Mouse (Mus musculus) embryonic facial prominence, embryonic 12.5 days (tissue): Measurements from ENCODE around the gene Nptxr. TPM values are rescaled to one million over a fixed set of nuclear protein-coding genes. Genes with fewer than 3 reads are reported as not detected.

ENCODE experiments used
- ATAC-seq: fragments of 200-750 bp; cut with Nextera tagmentation; 2 replicates; pipeline ENCODE4 v1.8.0; 2017; ENCODE audit not compliant: insufficient number of reproducible peaks, insufficient read depth, low FRiP score, low TSS enrichment
- H3K27ac ChIP-seq: fragments of 300-500 bp; sonication (generic); 2 replicates; pipeline ENCODE4 v1.5.1; 2016; ENCODE audit warnings: mild to moderate bottlenecking
- H3K27me3 ChIP-seq: fragments of 300-500 bp; sonication (generic); 2 replicates; pipeline ENCODE4 v1.6.1; 2016; ENCODE audit warnings: mild to moderate bottlenecking, moderate library complexity
- H3K36me3 ChIP-seq: fragments of 300-500 bp; sonication (generic); 2 replicates; pipeline ENCODE4 v1.6.1; 2016; ENCODE audit warnings: mild to moderate bottlenecking
- H3K4me1 ChIP-seq: fragments of 300-500 bp; sonication (generic); 2 replicates; pipeline ENCODE4 v1.6.1; 2016
- H3K4me2 ChIP-seq: fragments of 300-500 bp; sonication (generic); replicated peaks from 2 replicates; pipeline ENCODE4 v1.6.1; 2016; ENCODE audit warnings: mild to moderate bottlenecking, moderate library complexity
- H3K4me3 ChIP-seq: fragments of 300-500 bp; sonication (generic); 2 replicates; pipeline ENCODE4 v1.5.1; 2016; ENCODE audit warnings: mild to moderate bottlenecking
- H3K9ac ChIP-seq: fragments of 300-500 bp; sonication (generic); 2 replicates; pipeline ENCODE4 v1.6.1; 2016; ENCODE audit warnings: mild to moderate bottlenecking, moderate library complexity
- H3K9me3 ChIP-seq: fragments of 300-500 bp; sonication (generic); 2 replicates; pipeline ENCODE4 v1.6.1; 2016; ENCODE audit warnings: mild to moderate bottlenecking, moderate library complexity
- WGBS: fragments of 180-500 bp; shearing (Covaris S2); methylation state at CpG from one replicate; pipeline ENCODE4 v1.1.7; 2016; 5-methylcytosine and 5-hydroxymethylcytosine counted together
- polyA plus RNA-seq: library from polyadenylated mRNA; unstranded; fragments of >200 nt; fragmentation: Nextera tagmentation; extraction: Ambion mirVana; gene quantifications from 2 replicates; pipeline ENCODE4 v1.2.1, GENCODE M21; 2016

The Nptxr gene
- polyA plus RNA-seq, 1 experiment from 2014 or later = 4.1 TPM

DNA sequence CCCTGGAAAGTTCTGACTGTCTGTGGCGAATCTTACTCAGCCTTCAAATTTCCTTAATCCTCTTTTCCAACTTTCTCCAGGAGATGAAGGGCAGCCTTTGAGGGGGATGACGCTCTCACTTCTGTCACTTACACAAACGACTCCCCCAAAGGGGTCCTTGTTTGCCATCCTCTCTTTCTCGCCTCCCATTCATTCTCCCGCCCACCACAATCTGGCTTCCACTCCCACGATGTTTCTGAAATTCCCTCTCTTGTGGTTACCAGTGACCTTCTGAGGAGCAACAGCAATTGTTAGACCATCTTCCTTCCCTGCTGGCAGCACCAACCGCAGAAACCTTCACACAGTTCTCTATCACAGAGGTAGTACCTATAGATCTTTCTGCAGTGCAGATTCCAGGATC lies 28.9 kb downstream of the Nptxr start:
- H3K4me3 ChIP-seq = no peak overlapping the region
- H3K27ac ChIP-seq = no peak overlapping the region
- ATAC-seq = no peak
- H3K9me3 ChIP-seq = no peaks in the 10 kb centered on the region
- H3K36me3 ChIP-seq = no peaks in the 10 kb centered on the region
- no peaks in the 10 kb centered on the region for H3K27me3 ChIP-seq
- H3K4me2 ChIP-seq = no peak overlapping the region
- H3K4me1 ChIP-seq = peaks cover 15% of the 10 kb centered on the region
- 72% methylated on average over 7 of the region's 7 CpGs for WGBS
- no peak overlapping the region for H3K9ac ChIP-seq

DNA sequence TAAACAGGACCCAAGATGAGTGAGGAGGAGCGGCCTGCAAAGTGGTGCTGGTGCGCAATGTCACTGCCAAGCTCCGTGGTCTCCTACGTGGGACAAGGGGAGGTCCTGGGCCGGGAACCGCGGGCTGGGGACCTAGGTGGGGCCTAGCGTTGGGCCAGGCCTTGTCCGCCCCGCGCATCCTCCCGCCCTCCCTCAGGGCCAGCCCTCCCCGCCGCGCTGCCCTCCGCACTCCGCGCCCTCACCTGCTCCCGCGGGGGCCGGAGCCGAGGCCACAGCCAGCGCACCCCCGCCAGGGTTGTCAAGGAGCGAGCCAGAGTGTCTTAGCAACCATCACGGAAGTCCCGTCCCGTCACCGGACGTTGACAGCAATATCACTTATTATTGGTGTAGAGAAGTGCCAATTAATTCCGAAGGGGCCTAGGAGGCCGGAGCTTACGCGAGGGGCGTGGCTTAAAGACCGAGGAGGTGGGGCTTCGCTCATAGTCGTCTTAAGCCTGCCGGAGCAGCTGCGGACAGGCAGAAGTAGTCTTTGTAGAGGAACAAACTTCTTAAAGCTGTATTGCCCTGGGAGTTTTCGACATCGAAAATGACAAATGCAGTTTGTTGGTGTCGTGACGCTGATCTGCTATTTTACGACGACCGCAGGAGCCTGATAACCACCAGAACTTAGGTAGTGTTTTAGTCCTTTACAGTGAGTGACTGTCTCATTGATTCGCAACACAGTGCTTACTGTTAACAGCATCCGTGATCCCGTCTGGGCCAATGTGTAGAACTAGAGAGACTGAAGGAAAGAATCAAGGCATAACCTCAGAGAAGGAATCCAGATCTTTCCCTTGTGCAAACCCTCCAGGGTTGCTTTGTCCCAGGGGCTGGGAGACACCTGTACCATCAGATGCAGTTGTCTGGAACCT lies 30.2 kb downstream of the Nptxr start:
- Histone ChIP-seq H3K9me3 (no peaks in the 10 kb centered on the region), H3K4me1 (peaks cover 15% of the 10 kb centered on the region), H3K4me2 (peak overlapping the region; percentile 70), H3K9ac (peak overlapping the region; percentile 80), H3K4me3 (peak overlapping the region; percentile 89), H3K36me3 (no peaks in the 10 kb centered on the region), H3K27ac (peak overlapping the region; percentile 55; the same call in 1 of the 2 replicates), H3K27me3 (no peaks in the 10 kb centered on the region)
- ATAC-seq = peak; percentile 98
- WGBS = under 1% methylated on average over 50 of the region's 50 CpGs

DNA sequence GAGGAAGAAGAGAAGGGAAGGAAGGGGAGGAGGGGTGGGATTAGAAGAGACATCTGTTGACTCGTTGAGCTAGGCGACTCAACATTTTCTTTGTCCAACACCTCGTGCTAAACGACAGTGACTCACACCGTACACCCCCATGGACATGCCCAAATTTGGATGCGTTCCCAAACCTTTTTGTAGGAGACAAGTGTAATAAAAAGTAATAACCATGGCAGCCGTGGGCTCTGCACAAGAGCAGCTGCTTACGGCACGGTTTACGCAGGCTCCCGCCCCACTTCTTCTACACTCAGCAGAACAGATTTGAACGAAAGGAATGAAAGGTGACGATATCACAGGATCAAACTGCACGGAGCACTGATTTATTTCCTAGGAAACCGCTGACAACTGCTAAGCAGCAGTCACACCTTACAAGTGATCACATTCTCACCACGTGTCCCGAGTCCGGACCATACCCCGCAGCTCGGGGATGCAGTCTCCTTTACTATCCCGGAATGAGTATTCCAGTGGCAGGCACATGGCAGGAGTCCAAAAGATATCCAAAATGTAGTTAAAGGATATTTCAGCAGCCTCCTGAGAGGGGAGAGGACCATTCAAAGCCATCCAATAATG lies 33.8 kb downstream of the Nptxr start:
- 90% methylated on average over 21 of the region's 21 CpGs for WGBS
- ATAC-seq = no peak
- H3K27me3 ChIP-seq = no peaks in the 10 kb centered on the region
- no peaks in the 10 kb centered on the region for H3K36me3 ChIP-seq
- H3K27ac ChIP-seq = no peak overlapping the region
- H3K9me3 ChIP-seq = no peaks in the 10 kb centered on the region
- no peak overlapping the region for H3K4me3 ChIP-seq
- no peak overlapping the region for H3K9ac ChIP-seq
- peaks cover 15% of the 10 kb centered on the region for H3K4me1 ChIP-seq
- H3K4me2 ChIP-seq = no peak overlapping the region

DNA sequence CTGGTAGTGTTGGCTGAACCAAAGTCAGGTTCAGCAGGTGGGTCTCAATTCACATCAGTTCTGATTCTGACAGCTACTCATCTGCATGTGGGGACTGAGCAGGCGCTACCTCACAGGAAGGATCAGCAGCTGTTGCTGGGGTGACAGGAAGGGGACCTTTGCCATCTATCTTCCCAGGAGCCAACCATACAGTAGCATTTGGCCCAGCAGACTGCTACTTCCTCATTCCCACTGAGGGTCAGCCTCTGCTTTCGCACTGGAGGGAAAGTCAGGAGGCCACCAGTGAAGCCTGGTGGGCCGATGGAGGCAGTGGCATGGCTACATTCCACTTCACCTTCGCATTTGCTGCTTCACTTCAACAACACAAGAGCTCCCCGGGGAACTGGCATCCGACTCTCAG lies 36.3 kb downstream of the Nptxr start:
- H3K9me3 ChIP-seq = no peaks in the 10 kb centered on the region
- H3K36me3 ChIP-seq = peaks cover 19% of the 10 kb centered on the region
- no peak for ATAC-seq
- H3K9ac ChIP-seq = no peak overlapping the region
- peaks cover 4% of the 10 kb centered on the region for H3K4me1 ChIP-seq
- no peaks in the 10 kb centered on the region for H3K27me3 ChIP-seq
- no peak overlapping the region for H3K4me3 ChIP-seq
- H3K4me2 ChIP-seq = no peak overlapping the region
- WGBS = 65% methylated on average over 6 of the region's 6 CpGs
- H3K27ac ChIP-seq = no peak overlapping the region

GRCm38 (mm10) chr15:79767327-79767961 lies 37.1 kb downstream of the Nptxr start:
- no peak for ATAC-seq
- Histone ChIP-seq H3K4me1 (no peaks in the 10 kb centered on the region), H3K9me3 (no peaks in the 10 kb centered on the region), H3K36me3 (peaks cover 27% of the 10 kb centered on the region), H3K4me2 (no peak overlapping the region), H3K4me3 (no peak overlapping the region), H3K9ac (no peak overlapping the region), H3K27ac (no peak overlapping the region), H3K27me3 (no peaks in the 10 kb centered on the region)
- 88% methylated on average over 16 of the region's 16 CpGs for WGBS

- no peaks in the 10 kb centered on the region for H3K9me3 ChIP-seq
These were observed 37.9 kb downstream of the Nptxr start for GRCm38 (mm10) chr15:79766586-79767071.

GRCm38 (mm10) chr15:79766168-79766567 lies 38.4 kb downstream of the Nptxr start:
- 69% methylated on average over 10 of the region's 10 CpGs for WGBS
- no peak for ATAC-seq
- Histone ChIP-seq H3K4me3 (no peak overlapping the region), H3K27ac (no peak overlapping the region), H3K9me3 (no peaks in the 10 kb centered on the region), H3K9ac (no peak overlapping the region), H3K4me2 (no peak overlapping the region), H3K4me1 (no peaks in the 10 kb centered on the region), H3K27me3 (no peaks in the 10 kb centered on the region), H3K36me3 (peaks cover 33% of the 10 kb centered on the region)

More at GRCm38 (mm10) chr15:79766586-79767071, 37.9 kb downstream of the Nptxr start:
- H3K4me1 ChIP-seq = no peaks in the 10 kb centered on the region
- H3K4me2 ChIP-seq = no peak overlapping the region
- ATAC-seq = no peak
- H3K36me3 ChIP-seq = peaks cover 33% of the 10 kb centered on the region
- no peak overlapping the region for H3K9ac ChIP-seq
- H3K27ac ChIP-seq = no peak overlapping the region
- WGBS = 86% methylated on average over 10 of the region's 10 CpGs
- no peak overlapping the region for H3K4me3 ChIP-seq
- no peaks in the 10 kb centered on the region for H3K27me3 ChIP-seq

GRCm38 (mm10) chr15:79765361-79765760 lies 39.2 kb downstream of the Nptxr start:
- no peak for ATAC-seq
- 87% methylated on average over 2 of the region's 2 CpGs for WGBS
- peaks cover 33% of the 10 kb centered on the region for H3K36me3 ChIP-seq

DNA sequence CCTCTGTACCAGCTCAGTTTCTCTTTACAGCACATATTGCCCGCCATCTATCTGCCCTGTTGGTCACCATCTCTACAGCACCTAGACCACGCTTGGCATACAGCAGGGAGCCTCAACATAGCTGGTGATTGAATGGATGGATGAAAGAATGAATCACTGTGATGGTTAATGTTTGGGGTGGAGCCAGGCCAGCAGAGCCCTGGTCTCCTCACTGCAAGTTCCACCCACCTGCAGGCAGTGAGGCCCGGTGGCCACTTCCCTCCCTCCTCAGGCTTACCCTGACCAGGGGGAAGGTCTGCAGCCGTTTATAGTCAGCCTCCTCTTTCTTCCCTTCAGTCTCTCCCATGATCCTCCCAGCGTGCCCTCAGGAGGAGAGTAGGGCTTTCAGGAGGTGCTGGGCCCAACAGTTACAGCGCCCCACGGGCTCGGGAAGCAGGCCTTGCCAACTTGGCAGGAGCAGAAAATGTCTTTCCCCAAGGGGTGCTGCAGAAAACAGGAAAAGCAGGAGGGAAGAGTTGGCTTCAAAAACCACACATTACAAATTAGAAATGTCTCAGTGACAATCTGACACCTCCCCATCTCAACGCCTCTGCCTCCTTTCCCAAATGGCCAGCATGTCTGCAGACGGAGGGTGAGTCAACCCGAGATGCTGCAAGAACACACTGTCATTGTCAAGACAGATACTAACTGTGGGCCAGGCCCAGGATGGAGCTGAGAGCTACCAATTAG lies 39.9 kb downstream of the Nptxr start:
- Histone ChIP-seq H3K36me3 (peaks cover 33% of the 10 kb centered on the region), H3K9me3 (no peaks in the 10 kb centered on the region), H3K9ac (no peak overlapping the region), H3K4me3 (no peak overlapping the region), H3K27me3 (no peaks in the 10 kb centered on the region), H3K27ac (no peak overlapping the region), H3K4me2 (no peak overlapping the region), H3K4me1 (no peaks in the 10 kb centered on the region)
- WGBS = 86% methylated on average over 11 of the region's 11 CpGs
- ATAC-seq = no peak

More at GRCm38 (mm10) chr15:79765361-79765760, 39.2 kb downstream of the Nptxr start:
- Histone ChIP-seq H3K9ac (no peak overlapping the region), H3K4me1 (no peaks in the 10 kb centered on the region), H3K27me3 (no peaks in the 10 kb centered on the region), H3K27ac (no peak overlapping the region), H3K9me3 (no peaks in the 10 kb centered on the region), H3K4me2 (no peak overlapping the region), H3K4me3 (no peak overlapping the region)

DNA sequence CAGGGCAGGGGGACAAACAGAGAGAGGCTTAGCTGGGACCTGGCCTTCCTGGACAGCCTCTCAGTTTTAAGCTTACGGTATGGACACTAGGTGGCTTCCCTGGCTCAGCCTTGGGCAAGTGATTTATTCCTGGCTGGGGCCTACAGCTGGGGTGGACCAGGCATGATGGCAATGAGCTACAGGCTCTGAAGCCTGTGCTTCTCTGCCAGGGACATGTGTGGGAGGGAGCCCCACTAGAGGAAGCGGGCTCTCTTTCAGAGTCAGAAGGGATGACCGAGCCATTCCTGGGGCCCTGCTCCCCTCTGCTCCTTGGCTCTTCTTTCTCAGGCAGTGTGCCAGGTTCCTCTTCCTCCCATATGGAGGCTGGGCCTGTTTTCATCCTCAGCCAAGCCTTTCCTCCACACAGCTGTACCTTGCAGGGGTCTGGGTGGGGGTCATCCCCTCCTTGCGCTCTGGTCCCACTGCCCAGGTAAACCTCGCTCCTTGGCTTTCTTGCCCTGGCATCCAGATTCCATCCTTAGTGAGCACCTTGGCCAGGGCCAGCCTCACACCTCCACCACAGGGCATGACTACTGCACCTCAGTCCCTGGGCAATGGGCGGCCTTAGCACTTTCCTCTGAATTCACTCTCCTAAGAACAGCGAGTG lies 40.8 kb downstream of the Nptxr start:
- Histone ChIP-seq H3K9ac (no peak overlapping the region), H3K27ac (no peak overlapping the region), H3K4me2 (no peak overlapping the region), H3K4me1 (no peaks in the 10 kb centered on the region), H3K36me3 (peaks cover 33% of the 10 kb centered on the region), H3K9me3 (no peaks in the 10 kb centered on the region), H3K27me3 (no peaks in the 10 kb centered on the region), H3K4me3 (no peak overlapping the region)
- no peak for ATAC-seq
- WGBS = 93% methylated on average over 7 of the region's 7 CpGs

DNA sequence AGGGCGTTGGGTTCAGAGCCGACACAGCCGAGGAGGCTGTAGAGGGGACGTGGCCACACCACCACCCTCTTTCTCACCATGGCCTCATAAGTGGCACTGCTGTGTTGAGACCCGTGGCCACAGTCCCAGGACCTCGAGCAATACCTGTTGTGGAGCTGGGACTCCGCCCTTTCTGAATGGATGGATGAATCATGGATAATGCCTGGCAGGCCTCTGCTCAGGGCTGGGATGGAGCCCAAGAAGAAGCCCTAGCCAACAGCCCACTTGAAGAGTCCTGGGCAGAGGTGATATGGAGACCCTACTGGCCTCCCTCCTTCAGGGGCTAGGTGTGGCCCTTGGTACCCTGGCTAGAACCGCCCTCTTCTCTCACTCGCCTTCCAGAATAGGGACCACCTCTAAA lies 41.6 kb downstream of the Nptxr start:
- no peak for ATAC-seq
- 89% methylated on average over 9 of the region's 9 CpGs for WGBS
- Histone ChIP-seq H3K4me3 (no peak overlapping the region), H3K9ac (no peak overlapping the region), H3K9me3 (no peaks in the 10 kb centered on the region), H3K27me3 (no peaks in the 10 kb centered on the region), H3K4me2 (no peak overlapping the region), H3K4me1 (no peaks in the 10 kb centered on the region), H3K27ac (no peak overlapping the region), H3K36me3 (peaks cover 33% of the 10 kb centered on the region)
